Mouse (Mus musculus) ES-Bruce4 (cell line): ENCODE data around the gene Padi6.

Experiments
- CTCF ChIP-seq: IDR thresholded peaks from one replicate; pipeline ENCODE4 v1.8.1; 2011; ENCODE audit warnings: low read depth, low read length
- EP300 ChIP-seq: IDR thresholded peaks from 2 replicates; pipeline ENCODE4 v1.6.1; 2011; ENCODE audit warnings: low read depth, low read length; ENCODE audit not compliant: insufficient read depth
- POLR2A ChIP-seq: IDR thresholded peaks from one replicate; pipeline ENCODE4 v1.8.1; 2011; ENCODE audit warnings: low read length; ENCODE audit not compliant: insufficient read depth

- TF ChIP-seq CTCF (no peak), EP300 (no peak), POLR2A (no peak)
These were observed 32.5 kb upstream of the Padi6 start for GRCm38 (mm10) chr4:140774893-140775292.
